Mouse (Mus musculus) spleen, postnatal 10 days (tissue): Measurements from ENCODE around the gene Itga4.

Source experiments
- DNase-seq, 2 experiments: peaks; one replicate each; pipeline ENCODE4 v3.0.0; 2021 to 2022; ENCODE audit warnings: low spot score in 2 of 2

Itga4 gene

GRCm38 (mm10) chr2:79265665-79266064 is 10.4 kb downstream of the Itga4 start:
- peak; percentile 82 to 92 for DNase-seq

GRCm38 (mm10) chr2:79266480-79266879 is 11.3 kb downstream of the Itga4 start:
- DNase-seq, result no peak

GRCm38 (mm10) chr2:79267181-79267580 is 12.0 kb downstream of the Itga4 start:
- no peak for DNase-seq

- no peak for DNase-seq
Measured at GRCm38 (mm10) chr2:79268863-79269262, 13.6 kb downstream of the Itga4 start.

GRCm38 (mm10) chr2:79270034-79270535 is 14.9 kb downstream of the Itga4 start:
- DNase-seq, result no peak

GRCm38 (mm10) chr2:79271838-79272237 is 16.6 kb downstream of the Itga4 start:
- DNase-seq, result no peak

- no peak for DNase-seq
Measured at GRCm38 (mm10) chr2:79278581-79278980, 23.4 kb downstream of the Itga4 start.

- no peak for DNase-seq
Measured at GRCm38 (mm10) chr2:79284206-79284605, 29.0 kb downstream of the Itga4 start.

- no peak for DNase-seq
Measured at GRCm38 (mm10) chr2:79290149-79290548, 34.9 kb downstream of the Itga4 start.

- no peak for DNase-seq
Measured at GRCm38 (mm10) chr2:79291922-79292321, 36.7 kb downstream of the Itga4 start.

GRCm38 (mm10) chr2:79292431-79292830 is 37.2 kb downstream of the Itga4 start:
- DNase-seq, result no peak

- DNase-seq, result no peak
Measured at GRCm38 (mm10) chr2:79302398-79302797, 47.2 kb downstream of the Itga4 start.

GRCm38 (mm10) chr2:79307549-79307948 is 52.3 kb downstream of the Itga4 start:
- no peak for DNase-seq

GRCm38 (mm10) chr2:79309454-79310118 is 54.4 kb downstream of the Itga4 start:
- DNase-seq, result no peak

GRCm38 (mm10) chr2:79312499-79312898 is 57.3 kb downstream of the Itga4 start:
- DNase-seq, result no peak

- DNase-seq, result no peak
Measured at GRCm38 (mm10) chr2:79315108-79315507, 59.9 kb downstream of the Itga4 start.

- no peak for DNase-seq
Measured at GRCm38 (mm10) chr2:79316182-79316880, 61.1 kb downstream of the Itga4 start.

GRCm38 (mm10) chr2:79328079-79328478 is 72.9 kb downstream of the Itga4 start:
- DNase-seq, result no peak

GRCm38 (mm10) chr2:79334661-79335060 is 79.4 kb downstream of the Itga4 start:
- no peak for DNase-seq

GRCm38 (mm10) chr2:79336141-79336540 is 80.9 kb downstream of the Itga4 start:
- DNase-seq, result no peak

- DNase-seq, result no peak
Measured at GRCm38 (mm10) chr2:79339003-79339402, 83.8 kb downstream of the Itga4 start.

- DNase-seq, result no peak
Measured at GRCm38 (mm10) chr2:79343115-79343514, 87.9 kb downstream of the Itga4 start.
